Mouse (Mus musculus): Measurements from ENCODE around the gene Eaf2. TPM values are rescaled to one million over a fixed set of nuclear protein-coding genes. Genes with fewer than 3 reads are reported as not detected.
A peak's percentile ranks its signal among the peaks of the same experiment; 100 is the strongest.

The Eaf2 gene
- polyA plus RNA-seq, 2 experiments = 0.22 to 0.70 TPM

GRCm38 (mm10) chr16:36817321-36817926, 57.4 kb downstream of the Eaf2 start:
- H3K27me3 ChIP-seq (ENCODE audit: control insufficient read depth, insufficient read depth, low read length) = no peaks in the 10 kb centered on the region
- peak; percentile 65 for TF ChIP-seq CTCF (IDR thresholded peaks at IDR 0.05; ENCODE audit: low read depth)
- no peak for TF ChIP-seq EP300 (IDR thresholded peaks at IDR 0.05; ENCODE audit: low read depth)
- peak; percentile 59 for ATAC-seq (ENCODE audit: insufficient read depth)
- no peaks in the 10 kb centered on the region for H3K36me3 ChIP-seq (replicated peaks; ENCODE audit: control insufficient read depth, insufficient read depth, low read depth)
- H3K4me1 ChIP-seq (replicated peaks; ENCODE audit: control insufficient read depth in 2 of 2, insufficient read depth in 2 of 2, low read length in 1 of 2) = peaks cover 2 to 3% of the 10 kb centered on the region in 2 experiments; a peak in 2 of 4 replicates
- no peak overlapping the region for H3K9ac ChIP-seq (replicated peaks)
- H3K9me3 ChIP-seq (ENCODE audit: control insufficient read depth, low read length) = no peaks in the 10 kb centered on the region
- DNase-seq (ENCODE audit: low read depth in 3 of 3, low spot score in 3 of 3) = peak; percentile 31 to 53 (median 44)
- no peak overlapping the region for H3K4me3 ChIP-seq (ENCODE audit: insufficient read depth in 1 of 2, low read depth in 2 of 2, low read length in 2 of 2)
- 19% methylated on average over 7 of the region's 7 CpGs for WGBS (ENCODE audit: insufficient replicate concordance)
- no peak overlapping the region for H3K27ac ChIP-seq
- H3K4me2 ChIP-seq (ENCODE audit: low read depth) = no peak overlapping the region

- ATAC-seq (ENCODE audit: insufficient read depth) = no peak
- no peak overlapping the region for H3K27ac ChIP-seq
- no peaks in the 10 kb centered on the region for H3K27me3 ChIP-seq (ENCODE audit: control insufficient read depth, insufficient read depth, low read length)
These were observed 57.9 kb downstream of the Eaf2 start for GRCm38 (mm10) chr16:36816916-36817315.

GRCm38 (mm10) chr16:36813680-36814079, 61.1 kb downstream of the Eaf2 start:
- no peaks in the 10 kb centered on the region; a peak in 1 of 4 replicates for H3K4me1 ChIP-seq (replicated peaks; ENCODE audit: control insufficient read depth in 2 of 2, insufficient read depth in 2 of 2, low read length in 1 of 2)
- DNase-seq (ENCODE audit: low read depth in 3 of 3, low spot score in 3 of 3) (peak in 2 of 3 experiments; percentile 24 to 34), ATAC-seq (ENCODE audit: insufficient read depth) (peak; percentile 83)
- no peak overlapping the region for H3K4me3 ChIP-seq (ENCODE audit: insufficient read depth in 1 of 2, low read depth in 2 of 2, low read length in 2 of 2)
- H3K9me3 ChIP-seq (ENCODE audit: control insufficient read depth, low read length) = no peaks in the 10 kb centered on the region
- no peaks in the 10 kb centered on the region for H3K27me3 ChIP-seq (ENCODE audit: control insufficient read depth, insufficient read depth, low read length)
- no peak overlapping the region for H3K27ac ChIP-seq
- H3K4me2 ChIP-seq (ENCODE audit: low read depth) = no peak overlapping the region
- no peak overlapping the region for H3K9ac ChIP-seq (replicated peaks)
- H3K36me3 ChIP-seq (replicated peaks; ENCODE audit: control insufficient read depth, insufficient read depth, low read depth) = no peaks in the 10 kb centered on the region
- 29% methylated on average over 3 of the region's 3 CpGs for WGBS (ENCODE audit: insufficient replicate concordance)
- TF ChIP-seq CTCF (IDR thresholded peaks at IDR 0.05; ENCODE audit: low read depth) = no peak
- TF ChIP-seq EP300 (IDR thresholded peaks at IDR 0.05; ENCODE audit: low read depth) = peak; percentile 21; the same call in 1 of the 2 replicates

More at GRCm38 (mm10) chr16:36816916-36817315, 57.9 kb downstream of the Eaf2 start:
- no peak for TF ChIP-seq CTCF (IDR thresholded peaks at IDR 0.05; ENCODE audit: low read depth)
- TF ChIP-seq EP300 (IDR thresholded peaks at IDR 0.05; ENCODE audit: low read depth) = no peak
- Histone ChIP-seq H3K9ac (replicated peaks) (no peak overlapping the region), H3K4me3 (ENCODE audit: insufficient read depth in 1 of 2, low read depth in 2 of 2, low read length in 2 of 2) (no peak overlapping the region), H3K4me1 (replicated peaks; ENCODE audit: control insufficient read depth in 2 of 2, insufficient read depth in 2 of 2, low read length in 1 of 2) (peaks cover 2 to 3% of the 10 kb centered on the region in 2 experiments; a peak in 2 of 4 replicates), H3K9me3 (ENCODE audit: control insufficient read depth, low read length) (no peaks in the 10 kb centered on the region), H3K4me2 (ENCODE audit: low read depth) (no peak overlapping the region), H3K36me3 (replicated peaks; ENCODE audit: control insufficient read depth, insufficient read depth, low read depth) (no peaks in the 10 kb centered on the region)
- DNase-seq (ENCODE audit: low read depth in 3 of 3, low spot score in 3 of 3) = no peak

- ATAC-seq (ENCODE audit: insufficient read depth) = no peak
- DNase-seq (ENCODE audit: low read depth in 3 of 3, low spot score in 3 of 3) = no peak
These were observed 66.2 kb downstream of the Eaf2 start for GRCm38 (mm10) chr16:36808616-36809015.

GRCm38 (mm10) chr16:36802361-36802760, 72.4 kb downstream of the Eaf2 start:
- H3K36me3 ChIP-seq (replicated peaks; ENCODE audit: control insufficient read depth, insufficient read depth, low read depth) = no peaks in the 10 kb centered on the region
- no peak overlapping the region for H3K9ac ChIP-seq (replicated peaks)
- no peak overlapping the region for H3K4me2 ChIP-seq (ENCODE audit: low read depth)
- WGBS (ENCODE audit: insufficient replicate concordance) = 74% methylated on average over 3 of the region's 3 CpGs
- H3K27ac ChIP-seq = no peak overlapping the region
- ATAC-seq (ENCODE audit: insufficient read depth) = no peak
- TF ChIP-seq CTCF (IDR thresholded peaks at IDR 0.05; ENCODE audit: low read depth) = peak; percentile 58
- TF ChIP-seq EP300 (IDR thresholded peaks at IDR 0.05; ENCODE audit: low read depth) = no peak
- no peaks in the 10 kb centered on the region for H3K4me1 ChIP-seq (replicated peaks; ENCODE audit: control insufficient read depth in 2 of 2, insufficient read depth in 2 of 2, low read length in 1 of 2)
- no peak for DNase-seq (ENCODE audit: low read depth in 3 of 3, low spot score in 3 of 3)
- no peak overlapping the region for H3K4me3 ChIP-seq (ENCODE audit: insufficient read depth in 1 of 2, low read depth in 2 of 2, low read length in 2 of 2)
- peaks cover 3% of the 10 kb centered on the region; the same call in 1 of the 2 replicates for H3K9me3 ChIP-seq (ENCODE audit: control insufficient read depth, low read length)
- no peaks in the 10 kb centered on the region for H3K27me3 ChIP-seq (ENCODE audit: control insufficient read depth, insufficient read depth, low read length)

More at GRCm38 (mm10) chr16:36808616-36809015, 66.2 kb downstream of the Eaf2 start:
- TF ChIP-seq EP300 (IDR thresholded peaks at IDR 0.05; ENCODE audit: low read depth) = no peak
- no peak for TF ChIP-seq CTCF (IDR thresholded peaks at IDR 0.05; ENCODE audit: low read depth)
- Histone ChIP-seq H3K4me1 (replicated peaks; ENCODE audit: control insufficient read depth in 2 of 2, insufficient read depth in 2 of 2, low read length in 1 of 2) (no peaks in the 10 kb centered on the region; a peak in 1 of 4 replicates), H3K36me3 (replicated peaks; ENCODE audit: control insufficient read depth, insufficient read depth, low read depth) (no peaks in the 10 kb centered on the region), H3K27ac (no peak overlapping the region), H3K9ac (replicated peaks) (no peak overlapping the region), H3K4me2 (ENCODE audit: low read depth) (no peak overlapping the region), H3K9me3 (ENCODE audit: control insufficient read depth, low read length) (no peaks in the 10 kb centered on the region), H3K27me3 (ENCODE audit: control insufficient read depth, insufficient read depth, low read length) (no peaks in the 10 kb centered on the region), H3K4me3 (ENCODE audit: insufficient read depth in 1 of 2, low read depth in 2 of 2, low read length in 2 of 2) (no peak overlapping the region)
- WGBS (ENCODE audit: insufficient replicate concordance) = 59% methylated on average over 3 of the region's 3 CpGs

All from liver, embryonic 14.5 days (tissue).